Mouse (Mus musculus) intestine, postnatal 0 days (tissue): ENCODE measurements around the gene Pdzd7. TPM values are rescaled to one million over a fixed set of nuclear protein-coding genes. Genes with fewer than 3 reads are reported as not detected.

Experiments
- ATAC-seq: fragments of 200-750 bp; cut with Nextera tagmentation; 2 replicates; pipeline ENCODE4 v1.8.0; 2017; ENCODE audit warnings: mild to moderate bottlenecking, moderate TSS enrichment, moderate library complexity
- H3K27ac ChIP-seq: fragments of 300-500 bp; sonication (generic); 2 replicates; pipeline ENCODE4 v1.5.1; 2014; ENCODE audit warnings: mild to moderate bottlenecking, low read depth, low read length, moderate library complexity
- H3K27me3 ChIP-seq: fragments of 300-500 bp; sonication (generic); replicated peaks from 2 replicates; pipeline ENCODE4 v1.6.1; 2014; ENCODE audit warnings: low read length, mixed read lengths; ENCODE audit not compliant: control insufficient read depth, insufficient read depth
- H3K36me3 ChIP-seq: fragments of 300-500 bp; sonication (generic); 2 replicates; pipeline ENCODE4 v1.6.1; 2014; ENCODE audit warnings: mild to moderate bottlenecking, moderate library complexity; ENCODE audit not compliant: control insufficient read depth, insufficient read depth
- H3K4me1 ChIP-seq: fragments of 300-500 bp; sonication (generic); replicated peaks from 2 replicates; pipeline ENCODE4 v1.6.1; 2014; ENCODE audit warnings: antibody characterized with exemption, low read length, mixed read lengths; ENCODE audit not compliant: control insufficient read depth, insufficient read depth
- H3K4me2 ChIP-seq: fragments of 300-500 bp; sonication (generic); replicated peaks from 2 replicates; pipeline ENCODE4 v1.6.1; 2014; ENCODE audit warnings: low read depth, mild to moderate bottlenecking, moderate library complexity
- H3K4me3 ChIP-seq: fragments of 300-500 bp; sonication (generic); 2 replicates; pipeline ENCODE4 v1.5.1; 2014; ENCODE audit warnings: low read depth, low read length
- H3K9ac ChIP-seq: fragments of 300-500 bp; sonication (generic); 2 replicates; pipeline ENCODE4 v1.6.1; 2014; ENCODE audit warnings: mild to moderate bottlenecking, low read depth, low read length
- H3K9me3 ChIP-seq: fragments of 300-500 bp; sonication (generic); 2 replicates; pipeline ENCODE4 v1.6.1; 2016; ENCODE audit warnings: mixed run types; ENCODE audit not compliant: control insufficient read depth
- CTCF ChIP-seq: sonication (generic); IDR thresholded peaks from 2 replicates; pipeline ENCODE4 v1.5.1; 2016; ENCODE audit warnings: low read depth, mild to moderate bottlenecking, control low read depth, antibody characterized with exemption, moderate library complexity
- WGBS: fragments of 180-500 bp; shearing (Covaris S2); extraction: QIAGEN DNeasy Blood & Tissue Kit; methylation state at CpG from one replicate; pipeline ENCODE4 v1.1.7; 2014; 5-methylcytosine and 5-hydroxymethylcytosine counted together
- polyA plus RNA-seq: library from polyadenylated mRNA; unstranded; fragments of >200 nt; fragmentation: Nextera tagmentation; extraction: Ambion mirVana; gene quantifications from 2 replicates; pipeline ENCODE4 v1.2.1, GENCODE M21; 2015

Pdzd7 gene
- polyA plus RNA-seq, 1 experiment from 2014 or later = 0.22 TPM

DNA sequence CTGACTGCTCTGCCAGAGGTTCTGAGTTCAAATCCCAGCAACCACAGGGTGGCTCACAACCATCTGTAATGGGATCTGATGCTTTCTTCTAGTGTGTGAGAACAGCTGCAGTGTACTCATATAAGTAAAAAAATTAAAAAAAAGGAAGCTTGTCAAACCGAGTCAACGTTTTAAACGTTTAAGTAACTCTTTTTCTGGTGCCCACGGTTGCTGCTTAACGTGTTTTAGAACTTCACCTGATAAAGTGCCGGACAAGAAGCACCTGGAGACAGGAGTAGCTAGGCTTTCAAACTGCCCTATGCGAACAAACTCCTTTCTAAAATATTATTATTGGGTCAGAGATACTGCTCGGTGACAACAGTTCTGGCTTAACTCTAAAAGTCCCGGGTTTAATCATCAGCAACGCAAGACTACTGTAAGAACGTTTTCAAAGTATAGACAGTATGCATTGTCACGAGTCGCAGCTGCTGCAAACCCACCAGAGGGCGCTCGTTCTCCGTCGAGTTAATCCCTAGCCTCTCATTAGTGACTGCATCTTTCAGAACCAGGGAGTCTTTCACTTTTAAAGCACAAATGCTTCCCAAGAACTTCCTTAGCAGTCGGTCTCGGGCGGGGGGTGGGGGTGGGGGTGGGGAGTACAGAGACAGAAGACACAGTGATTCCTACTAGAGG is 28.5 kb upstream of the Pdzd7 start:
- Histone ChIP-seq H3K4me2 (peak overlapping the region; percentile 92), H3K27ac (peak overlapping the region; percentile 90), H3K4me3 (peak overlapping the region; percentile 47), H3K9ac (peak overlapping the region; percentile 61), H3K27me3 (peaks cover 32% of the 10 kb centered on the region), H3K36me3 (no peaks in the 10 kb centered on the region), H3K4me1 (peaks cover 4% of the 10 kb centered on the region; the same call in 1 of the 2 replicates), H3K9me3 (no peaks in the 10 kb centered on the region)
- 6% methylated on average over 20 of the region's 20 CpGs for WGBS
- ATAC-seq = no peak
- TF ChIP-seq CTCF = peak; percentile 86

DNA sequence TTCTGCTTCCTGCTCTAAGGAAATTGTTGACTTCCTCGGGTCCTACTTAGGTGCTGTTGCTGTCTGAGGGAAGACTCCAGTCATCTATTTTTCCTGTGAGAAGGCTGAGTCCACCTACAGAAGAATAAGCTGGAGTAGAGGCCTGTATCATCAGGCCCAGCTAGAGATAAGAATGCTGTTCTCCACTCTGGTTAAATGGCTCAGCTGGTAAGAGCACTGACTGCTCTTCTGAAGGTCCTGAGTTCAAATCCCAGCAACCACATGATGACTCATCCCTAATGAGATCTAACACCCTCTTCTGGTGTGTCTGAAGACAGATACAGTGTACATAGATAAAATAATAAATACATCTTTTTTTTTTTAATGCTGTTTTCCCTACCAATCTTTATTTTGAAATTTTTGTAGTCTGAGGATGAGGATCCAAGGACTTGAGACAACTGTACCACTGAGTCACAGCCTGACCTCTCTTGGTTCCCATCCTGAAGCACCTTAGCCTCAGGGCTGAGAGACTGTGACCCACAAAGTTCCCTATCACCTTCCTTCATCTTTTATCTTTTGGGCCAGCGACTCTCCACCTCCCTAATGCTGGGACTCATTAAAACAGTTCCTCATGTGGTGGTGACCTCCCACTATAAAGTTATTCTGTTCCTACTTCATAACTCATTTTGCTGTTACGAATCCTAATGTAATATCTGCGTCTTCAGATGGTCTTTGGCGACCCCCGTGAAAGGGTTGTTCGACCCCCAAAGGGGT is 22.4 kb upstream of the Pdzd7 start:
- WGBS = 79% methylated on average over 7 of the region's 7 CpGs
- TF ChIP-seq CTCF = no peak
- Histone ChIP-seq H3K27ac (no peak overlapping the region), H3K36me3 (no peaks in the 10 kb centered on the region), H3K4me1 (no peaks in the 10 kb centered on the region), H3K4me3 (no peak overlapping the region), H3K27me3 (peaks cover 44% of the 10 kb centered on the region), H3K9me3 (no peaks in the 10 kb centered on the region), H3K9ac (no peak overlapping the region), H3K4me2 (no peak overlapping the region)
- no peak for ATAC-seq

DNA sequence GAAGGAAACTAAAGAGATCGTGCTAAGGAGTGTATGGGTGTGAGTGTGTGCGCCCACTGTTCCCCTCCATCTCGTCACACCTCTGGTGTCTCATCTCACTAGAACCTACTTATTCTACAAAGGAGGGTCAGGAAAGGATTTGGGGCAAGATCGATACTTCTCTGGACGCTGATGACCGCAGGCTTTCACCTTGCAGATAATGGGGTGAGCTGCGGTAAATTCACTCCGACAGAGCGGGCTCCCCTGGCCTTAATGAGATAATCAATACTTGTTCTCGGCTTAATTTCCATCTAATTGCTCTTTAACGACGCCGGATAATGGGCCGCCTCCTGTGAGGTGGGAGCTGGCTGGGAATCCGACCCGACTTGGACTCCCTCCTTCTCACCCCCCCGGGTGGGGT is 21.7 kb upstream of the Pdzd7 start:
- Histone ChIP-seq H3K4me1 (no peaks in the 10 kb centered on the region), H3K27me3 (peaks cover 44% of the 10 kb centered on the region), H3K4me3 (no peak overlapping the region), H3K9me3 (no peaks in the 10 kb centered on the region), H3K4me2 (no peak overlapping the region), H3K36me3 (no peaks in the 10 kb centered on the region), H3K9ac (no peak overlapping the region), H3K27ac (no peak overlapping the region)
- 27% methylated on average over 17 of the region's 17 CpGs for WGBS
- ATAC-seq = no peak
- TF ChIP-seq CTCF = no peak

DNA sequence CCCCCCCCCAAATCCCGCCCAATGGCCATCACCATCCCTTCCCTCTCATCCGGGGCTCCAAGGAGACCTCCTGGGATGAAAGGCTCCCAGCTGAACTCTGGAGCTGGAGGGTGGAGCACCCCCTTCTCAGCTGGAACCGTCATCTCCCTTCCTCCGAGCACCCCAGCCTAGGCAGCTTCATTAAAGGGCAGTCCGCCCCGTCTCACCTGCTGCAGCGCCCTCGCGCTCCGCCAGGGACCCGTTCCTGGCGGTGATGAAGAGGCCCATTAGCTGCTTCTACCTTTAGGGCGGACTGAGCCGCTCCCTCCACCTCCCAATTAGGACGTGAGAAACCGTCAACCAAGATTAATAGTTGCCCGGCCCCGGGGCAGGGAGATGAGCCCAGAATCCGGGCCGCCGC is 19.7 kb upstream of the Pdzd7 start:
- Histone ChIP-seq H3K9ac (no peak overlapping the region), H3K4me1 (no peaks in the 10 kb centered on the region), H3K27ac (no peak overlapping the region), H3K27me3 (peaks cover 44% of the 10 kb centered on the region), H3K9me3 (no peaks in the 10 kb centered on the region), H3K4me2 (no peak overlapping the region), H3K4me3 (no peak overlapping the region), H3K36me3 (no peaks in the 10 kb centered on the region)
- 6% methylated on average over 21 of the region's 21 CpGs for WGBS
- no peak for TF ChIP-seq CTCF
- no peak for ATAC-seq

DNA sequence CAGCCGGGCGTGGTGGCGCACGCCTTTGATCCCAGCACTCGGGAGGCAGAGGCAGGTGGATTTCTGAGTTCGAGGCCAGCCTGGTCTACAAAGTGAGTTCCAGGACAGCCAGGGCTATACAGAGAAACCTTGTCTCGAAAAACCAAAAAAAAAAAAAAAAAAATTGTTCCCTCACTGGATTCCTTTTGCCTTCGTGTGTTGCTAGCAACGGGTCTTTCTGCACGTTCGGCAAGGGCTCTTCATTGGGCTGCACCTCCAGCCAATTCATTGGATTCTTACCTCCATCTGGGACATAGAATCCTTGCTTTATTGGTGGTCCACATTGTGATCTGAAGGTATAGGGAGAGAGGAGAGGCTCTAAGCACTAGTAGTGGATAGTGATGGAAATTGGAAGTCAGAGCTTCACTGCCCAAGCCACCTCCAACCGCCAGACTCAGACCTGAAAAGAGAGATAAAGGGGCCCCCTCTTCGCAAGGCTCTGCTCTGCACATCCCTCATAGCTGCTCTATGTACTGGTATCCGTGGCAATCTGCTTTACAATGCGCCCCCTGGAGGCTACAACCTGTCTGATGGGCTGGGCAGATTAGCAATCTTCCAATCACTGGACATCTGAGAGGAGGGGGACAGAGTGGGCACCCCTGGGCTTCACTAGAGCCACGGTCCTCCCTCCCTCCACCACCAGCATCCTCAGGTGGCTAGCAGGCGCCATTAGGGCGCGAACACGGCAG is 18.2 kb upstream of the Pdzd7 start:
- Histone ChIP-seq H3K9ac (no peak overlapping the region), H3K27me3 (peaks cover 41% of the 10 kb centered on the region), H3K4me3 (no peak overlapping the region), H3K4me1 (no peaks in the 10 kb centered on the region), H3K36me3 (no peaks in the 10 kb centered on the region), H3K4me2 (no peak overlapping the region), H3K9me3 (no peaks in the 10 kb centered on the region), H3K27ac (no peak overlapping the region)
- TF ChIP-seq CTCF = peak; percentile 74
- no peak for ATAC-seq
- WGBS = 42% methylated on average over 19 of the region's 20 CpGs

DNA sequence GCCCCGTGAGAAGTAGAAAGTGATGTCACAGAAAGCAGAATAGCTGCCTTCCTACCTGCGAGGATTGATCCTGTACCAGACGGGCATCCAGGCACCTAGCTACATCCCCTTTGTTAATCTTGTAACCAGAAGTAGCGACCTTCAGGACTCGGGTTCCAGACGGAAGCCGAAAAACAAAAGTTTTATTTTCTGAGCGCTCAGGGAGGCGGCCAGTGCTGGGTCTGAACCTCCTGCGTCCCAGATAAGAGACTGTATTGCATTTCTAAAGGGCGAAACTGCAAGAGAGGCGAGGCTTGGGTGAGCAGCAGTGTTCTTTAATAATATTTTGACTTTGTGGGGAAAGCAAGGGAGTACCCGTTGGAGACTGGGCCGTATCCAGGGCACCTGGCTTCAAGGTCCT is 13.3 kb upstream of the Pdzd7 start:
- Histone ChIP-seq H3K27ac (peak overlapping the region; percentile 95), H3K4me1 (no peaks in the 10 kb centered on the region; the same call in 1 of the 2 replicates), H3K36me3 (peaks cover 10% of the 10 kb centered on the region; the same call in 1 of the 2 replicates), H3K9me3 (no peaks in the 10 kb centered on the region), H3K4me3 (peak overlapping the region; percentile 59), H3K27me3 (peaks cover 3% of the 10 kb centered on the region; the same call in 1 of the 2 replicates), H3K9ac (peak overlapping the region; percentile 51), H3K4me2 (peak overlapping the region; percentile 80)
- ATAC-seq = no peak; the same call in 1 of the 2 replicates
- no peak for TF ChIP-seq CTCF
- WGBS = under 1% methylated on average over 14 of the region's 14 CpGs
